Mouse (Mus musculus) MEL (cell line): Measurements from ENCODE around the gene Gpr84. TPM values are rescaled to one million over a fixed set of nuclear protein-coding genes. Genes with fewer than 3 reads are reported as not detected.

Experiments used
- DNase-seq: peaks from one replicate; pipeline ENCODE4 v3.0.0; 2011; ENCODE audit warnings: low read depth, low spot score
- H3K27ac ChIP-seq: 2 replicates; pipeline ENCODE4 v1.5.1; 2012; ENCODE audit warnings: low read depth, mild to moderate bottlenecking, control low read depth, low read length, moderate library complexity; ENCODE audit not compliant: control insufficient read depth
- H3K27me3 ChIP-seq, 2 experiments: fragments of 150-350 bp in 1 of 2; sonication (generic) in 1 of 2; 2 replicates each; pipeline ENCODE4 v1.6.1; 2012; ENCODE audit warnings: low read length in 2 of 2, mild to moderate bottlenecking in 2 of 2, improper control_type of control experiment in 1 of 2, moderate library complexity in 1 of 2; ENCODE audit not compliant: insufficient read depth in 2 of 2, control insufficient read depth in 1 of 2
- H3K36me3 ChIP-seq, 2 experiments: 2 replicates each; pipeline ENCODE4 v1.6.1; 2012 to 2014; ENCODE audit warnings: low read length in 2 of 2, improper control_type of control experiment in 1 of 2, inconsistent platforms in 1 of 2, mild to moderate bottlenecking in 1 of 2; ENCODE audit not compliant: insufficient read depth in 2 of 2, control insufficient read depth in 1 of 2
- H3K4me1 ChIP-seq, 2 experiments: fragments of 150-350 bp in 1 of 2; sonication (generic) in 1 of 2; 2 replicates each; pipeline ENCODE4 v1.6.1; 2012; ENCODE audit warnings: low read length in 2 of 2, improper control_type of control experiment in 1 of 2, mild to moderate bottlenecking in 1 of 2; ENCODE audit not compliant: insufficient read depth in 2 of 2, control insufficient read depth in 1 of 2
- H3K4me3 ChIP-seq, 2 experiments: fragments of 150-350 bp in 1 of 2; sonication (generic) in 1 of 2; 2 replicates each; pipeline ENCODE4 v1.5.1; 2012; ENCODE audit warnings: low read depth in 2 of 2, low read length in 2 of 2, mild to moderate bottlenecking in 2 of 2, moderate library complexity in 2 of 2, control low read depth in 1 of 2, improper control_type of control experiment in 1 of 2; ENCODE audit not compliant: control insufficient read depth in 1 of 2, insufficient read depth in 1 of 2
- H3K79me2 ChIP-seq: 2 replicates; pipeline ENCODE4 v1.6.1; 2012; ENCODE audit warnings: mild to moderate bottlenecking, low read length, moderate library complexity; ENCODE audit not compliant: control insufficient read depth, poor library complexity, insufficient read depth
- H3K9ac ChIP-seq: 2 replicates; pipeline ENCODE4 v1.6.1; 2012; ENCODE audit warnings: low read depth, mild to moderate bottlenecking, control low read depth, low read length, moderate library complexity; ENCODE audit not compliant: control insufficient read depth, poor library complexity, severe bottlenecking
- H3K9me3 ChIP-seq: fragments of 150-350 bp; sonication (generic); replicated peaks from 2 replicates; pipeline ENCODE4 v1.6.1; 2012; ENCODE audit warnings: mild to moderate bottlenecking, low read length, improper control_type of control experiment, moderate library complexity; ENCODE audit not compliant: insufficient read depth
- E2F4 ChIP-seq: IDR thresholded peaks from 2 replicates; pipeline ENCODE4 v1.6.1; 2011; ENCODE audit warnings: low read depth, low read length, improper control_type of control experiment, borderline replicate concordance
- ELF1 ChIP-seq: IDR thresholded peaks from 2 replicates; pipeline ENCODE4 v1.6.1; 2014; ENCODE audit warnings: low read depth, mild to moderate bottlenecking, inconsistent platforms, low read length, improper control_type of control experiment, moderate library complexity
- EP300 ChIP-seq, 2 experiments: IDR thresholded peaks; 2 replicates each; pipeline ENCODE4 v1.6.1; 2011; ENCODE audit warnings: improper control_type of control experiment in 2 of 2, low read length in 2 of 2, low read depth in 1 of 2, mild to moderate bottlenecking in 1 of 2
- ETS1 ChIP-seq: IDR thresholded peaks from 2 replicates; pipeline ENCODE4 v1.6.1; 2012; ENCODE audit warnings: low read depth, mild to moderate bottlenecking, inconsistent platforms, low read length, improper control_type of control experiment, moderate library complexity
- GABPA ChIP-seq: IDR thresholded peaks from 2 replicates; pipeline ENCODE4 v1.6.1; 2012; ENCODE audit warnings: low read depth, mild to moderate bottlenecking, inconsistent platforms, low read length, improper control_type of control experiment, moderate library complexity
- HCFC1 ChIP-seq: IDR thresholded peaks from 2 replicates; pipeline ENCODE4 v1.6.1; 2012; ENCODE audit warnings: low read depth, mild to moderate bottlenecking, inconsistent platforms, low read length, improper control_type of control experiment, moderate library complexity
- JUND ChIP-seq: IDR thresholded peaks from 2 replicates; pipeline ENCODE4 v1.6.1; 2011; ENCODE audit warnings: low read depth, mild to moderate bottlenecking, improper control_type of control experiment, low read length
- MAFK ChIP-seq: IDR thresholded peaks from 2 replicates; pipeline ENCODE4 v1.6.1; 2011; ENCODE audit warnings: low read depth, mild to moderate bottlenecking, low read length, improper control_type of control experiment, borderline replicate concordance
- MAX ChIP-seq: IDR thresholded peaks from 2 replicates; pipeline ENCODE4 v1.6.1; 2011; ENCODE audit warnings: low read length, improper control_type of control experiment
- MAZ ChIP-seq: IDR thresholded peaks from 2 replicates; pipeline ENCODE4 v1.6.1; 2012; ENCODE audit warnings: low read depth, mild to moderate bottlenecking, inconsistent platforms, low read length, improper control_type of control experiment
- MXI1 ChIP-seq: IDR thresholded peaks from 2 replicates; pipeline ENCODE4 v1.6.1; 2011; ENCODE audit warnings: mild to moderate bottlenecking, low read depth, low read length, improper control_type of control experiment
- MYB ChIP-seq: IDR thresholded peaks from 2 replicates; pipeline ENCODE4 v1.6.1; 2011; ENCODE audit warnings: mild to moderate bottlenecking, low read depth, low read length, improper control_type of control experiment
- MYC ChIP-seq: IDR thresholded peaks from 2 replicates; pipeline ENCODE4 v1.6.1; 2011; ENCODE audit warnings: low read depth, mild to moderate bottlenecking, low read length, improper control_type of control experiment, moderate library complexity
- NELFE ChIP-seq: IDR thresholded peaks from 2 replicates; pipeline ENCODE4 v1.6.1; 2011; ENCODE audit warnings: low read depth, low read length, improper control_type of control experiment
- NRF1 ChIP-seq: IDR thresholded peaks from 2 replicates; pipeline ENCODE4 v1.6.1; 2014; ENCODE audit warnings: low read depth, mild to moderate bottlenecking, inconsistent platforms, low read length, improper control_type of control experiment, moderate library complexity; ENCODE audit not compliant: poor library complexity, insufficient read depth, severe bottlenecking
- POLR2AphosphoS2 ChIP-seq: IDR thresholded peaks from 2 replicates; pipeline ENCODE4 v1.6.1; 2011; ENCODE audit warnings: low read length, improper control_type of control experiment
- POLR2AphosphoS5 ChIP-seq: IDR thresholded peaks from 2 replicates; pipeline ENCODE4 v1.6.1; 2012; ENCODE audit warnings: low read depth, borderline replicate concordance, mild to moderate bottlenecking, inconsistent platforms, low read length, moderate library complexity, mixed read lengths
- RAD21 ChIP-seq: IDR thresholded peaks from 2 replicates; pipeline ENCODE4 v1.6.1; 2011; ENCODE audit warnings: mild to moderate bottlenecking, low read depth, low read length, improper control_type of control experiment
- SIN3A ChIP-seq: IDR thresholded peaks from 2 replicates; pipeline ENCODE4 v1.6.1; 2012; ENCODE audit warnings: low read length, improper control_type of control experiment, inconsistent platforms
- TAL1 ChIP-seq: IDR thresholded peaks from 2 replicates; pipeline ENCODE4 v1.6.1; 2012; ENCODE audit warnings: mild to moderate bottlenecking, inconsistent platforms, low read length, moderate library complexity, mixed read lengths
- TBP ChIP-seq: IDR thresholded peaks from 2 replicates; pipeline ENCODE4 v1.8.0; 2011; ENCODE audit warnings: low read depth, low read length, improper control_type of control experiment
- USF1 ChIP-seq: IDR thresholded peaks from 2 replicates; pipeline ENCODE4 v1.6.1; 2014; ENCODE audit warnings: low read depth, mild to moderate bottlenecking, inconsistent platforms, low read length, improper control_type of control experiment, moderate library complexity
- polyA plus RNA-seq, 2 experiments: library from polyadenylated mRNA; stranded (reverse) in 1 of 2; unstranded in 1 of 2; fragments of >175 nt in 1 of 2; fragments of >200 nt in 1 of 2; gene quantifications; 2 replicates each; pipeline versions ENCODE4 v1.2.1 to v1.2.4; 2012; ENCODE audit warnings: low replicate concordance in 2 of 2, low read depth in 1 of 2; ENCODE audit not compliant: insufficient read length in 2 of 2, insufficient read depth in 1 of 2, missing spikeins in 1 of 2
- total RNA-seq: library from RNA; depleted of rRNA; stranded (reverse); fragments of 300-350 nt; gene quantifications from 2 replicates; pipeline ENCODE4 v1.2.3, GENCODE M21; 2012

The Gpr84 gene
- total and polyA plus RNA-seq, 3 experiments: 0.12 to 0.21 TPM; not detected in 1

DNA sequence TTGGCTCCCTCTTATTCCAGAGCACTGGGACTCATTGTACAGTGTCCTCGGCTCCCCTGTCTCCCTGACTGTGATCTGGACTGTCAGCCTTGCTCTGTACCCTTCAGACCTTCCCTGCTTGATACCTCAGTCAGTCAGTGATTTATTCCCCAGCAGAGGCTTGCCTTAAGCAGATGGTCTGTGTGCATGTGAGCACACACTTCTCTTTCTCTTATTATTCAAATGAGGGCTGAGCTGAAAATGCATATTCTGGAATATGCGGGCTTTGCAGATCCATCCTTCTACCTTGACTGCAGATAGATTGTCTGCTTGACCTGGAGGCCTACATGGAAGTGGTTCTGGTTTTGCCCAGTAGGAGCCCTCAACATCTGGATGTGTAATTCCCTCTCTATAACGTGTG is 12.4 kb downstream of the Gpr84 start:
- H3K27me3 ChIP-seq: no peaks in the 10 kb centered on the region
- DNase-seq: no peak
- H3K9me3 ChIP-seq: no peaks in the 10 kb centered on the region
- TF ChIP-seq NELFE (no peak), SIN3A (no peak), TBP (no peak), MAZ (no peak)
- H3K9ac ChIP-seq: no peak overlapping the region
- no peak overlapping the region for H3K4me3 ChIP-seq
- no peak overlapping the region for H3K27ac ChIP-seq
- no peaks in the 10 kb centered on the region for H3K36me3 ChIP-seq
- H3K79me2 ChIP-seq: no peaks in the 10 kb centered on the region
- no peaks in the 10 kb centered on the region for H3K4me1 ChIP-seq

DNA sequence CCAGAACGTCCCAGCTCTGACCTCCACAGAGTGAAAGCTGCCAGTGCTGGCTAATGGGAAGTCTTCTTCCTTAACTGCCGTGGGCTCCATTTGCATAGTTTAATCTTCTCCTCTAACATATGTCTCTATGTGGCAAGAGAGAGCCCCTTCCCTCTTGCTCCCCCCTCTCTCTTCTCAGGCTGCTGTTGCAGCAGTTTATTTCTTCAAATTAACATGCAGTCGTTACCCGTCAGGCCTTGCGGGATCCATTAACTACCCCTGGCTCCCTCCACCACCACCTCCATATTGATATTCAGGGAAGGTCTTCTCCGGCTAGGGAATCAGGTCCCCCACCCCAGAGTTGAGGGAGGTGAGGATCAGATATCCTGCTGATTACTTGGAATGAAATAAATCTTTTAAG is 13.1 kb downstream of the Gpr84 start:
- Histone ChIP-seq H3K9me3 (no peaks in the 10 kb centered on the region), H3K9ac (no peak overlapping the region), H3K27ac (no peak overlapping the region), H3K4me3 (no peak overlapping the region), H3K4me1 (no peaks in the 10 kb centered on the region), H3K79me2 (no peaks in the 10 kb centered on the region), H3K36me3 (no peaks in the 10 kb centered on the region), H3K27me3 (no peaks in the 10 kb centered on the region)
- DNase-seq: no peak
- TF ChIP-seq EP300 (IDR thresholded peaks at IDR 0.05; ENCODE audit: low read depth in 1 of 2, low read length in 2 of 2) (no peak), ELF1 (no peak), ETS1 (no peak), USF1 (no peak), MYC (no peak), NRF1 (no peak), TAL1 (no peak), HCFC1 (no peak), E2F4 (no peak), POLR2AphosphoS2 (no peak), RAD21 (no peak), TBP (no peak), JUND (no peak)

DNA sequence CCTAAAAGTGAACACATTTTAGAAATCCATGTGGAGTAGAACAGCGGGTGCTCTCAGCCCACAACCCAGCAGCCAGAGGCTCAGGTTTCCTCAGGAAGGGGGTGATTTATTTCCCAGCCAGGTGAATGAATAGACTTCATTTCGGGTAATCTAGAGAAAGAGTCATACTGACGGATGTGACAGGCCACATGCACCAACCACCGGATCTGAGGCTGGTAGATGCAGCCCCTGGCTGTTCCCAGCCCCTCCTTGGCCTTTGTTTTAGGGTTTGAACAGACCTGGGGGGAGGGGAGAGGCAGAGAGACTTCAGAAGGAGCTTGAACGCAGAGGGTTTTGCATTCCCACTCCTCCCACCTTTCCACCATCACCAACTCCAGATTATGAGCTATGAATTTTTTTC is 14.6 kb downstream of the Gpr84 start:
- Histone ChIP-seq H3K27ac (no peak overlapping the region), H3K9ac (no peak overlapping the region), H3K27me3 (no peaks in the 10 kb centered on the region), H3K9me3 (no peaks in the 10 kb centered on the region), H3K4me1 (no peaks in the 10 kb centered on the region), H3K4me3 (no peak overlapping the region), H3K36me3 (no peaks in the 10 kb centered on the region), H3K79me2 (no peaks in the 10 kb centered on the region)
- no peak for DNase-seq
- TF ChIP-seq MXI1: no peak
- no peak for TF ChIP-seq MAX
- no peak for TF ChIP-seq POLR2AphosphoS5
- TF ChIP-seq MAFK: no peak
- no peak for TF ChIP-seq MYB
- TF ChIP-seq GABPA: no peak
- no peak for TF ChIP-seq POLR2AphosphoS2
- TF ChIP-seq TAL1: no peak
- TF ChIP-seq MAZ: no peak
- TF ChIP-seq SIN3A: no peak
